Mouse (Mus musculus) megakaryocyte, adult 5-6 weeks (primary cell): ENCODE data around the gene Cacnb1. TPM values are rescaled to one million over a fixed set of nuclear protein-coding genes. Genes with fewer than 3 reads are reported as not detected.

Experiments
- ATAC-seq: 2 replicates; pipeline ENCODE4 v1.8.0; 2016; ENCODE audit warnings: mild to moderate bottlenecking, inconsistent platforms; ENCODE audit not compliant: poor library complexity, severe bottlenecking
- total RNA-seq, 2 experiments: library from RNA; stranded (forward) in 1 of 2; stranded (reverse) in 1 of 2; fragments of 153-499, 151-499 nt in 1 of 2; fragments of 221-1000, 200-1000 nt in 1 of 2; gene quantifications; 2 replicates each; pipeline versions ENCODE4 v1.2.3 to v1.2.4; 2015 to 2017

Cacnb1 gene
- total RNA-seq, 2 experiments from 2014 or later, result 0.62 to 1.2 TPM

- ATAC-seq, result peak; percentile 73
These were observed 35.0 kb downstream of the Cacnb1 start for GRCm38 (mm10) chr11:97987551-97988526.

GRCm38 (mm10) chr11:97986738-97987465 lies 35.9 kb downstream of the Cacnb1 start:
- no peak for ATAC-seq

- ATAC-seq, result 0 out of 2 replicates have a peak, but pooled peaks have one; percentile 17
These were observed 36.8 kb downstream of the Cacnb1 start, which contains the start of gene Plxdc1 for GRCm38 (mm10) chr11:97985727-97986677. Plxdc1 (minus strand) TSS chr11:97986444.

GRCm38 (mm10) chr11:97983983-97984382 lies 38.9 kb downstream of the Cacnb1 start:
- no peak for ATAC-seq

GRCm38 (mm10) chr11:97983506-97983905 lies 39.3 kb downstream of the Cacnb1 start:
- no peak for ATAC-seq

- no peak for ATAC-seq
These were observed 40.1 kb downstream of the Cacnb1 start for GRCm38 (mm10) chr11:97982721-97983120.

- no peak for ATAC-seq
These were observed 42.3 kb downstream of the Cacnb1 start for GRCm38 (mm10) chr11:97980531-97980966.

GRCm38 (mm10) chr11:97979824-97980495 lies 42.9 kb downstream of the Cacnb1 start:
- no peak for ATAC-seq

- ATAC-seq, result no peak
These were observed 44.4 kb downstream of the Cacnb1 start for GRCm38 (mm10) chr11:97978392-97978791.

GRCm38 (mm10) chr11:97977797-97978196 lies 45.0 kb downstream of the Cacnb1 start:
- ATAC-seq, result no peak

GRCm38 (mm10) chr11:97974746-97975145 lies 48.1 kb downstream of the Cacnb1 start:
- ATAC-seq, result no peak

GRCm38 (mm10) chr11:97974141-97974540 lies 48.7 kb downstream of the Cacnb1 start:
- no peak for ATAC-seq

GRCm38 (mm10) chr11:97972434-97972833 lies 50.4 kb downstream of the Cacnb1 start:
- no peak for ATAC-seq

GRCm38 (mm10) chr11:97971232-97971631 lies 51.6 kb downstream of the Cacnb1 start:
- ATAC-seq, result no peak

GRCm38 (mm10) chr11:97970771-97971170 lies 52.1 kb downstream of the Cacnb1 start:
- ATAC-seq, result no peak

- ATAC-seq, result no peak
These were observed 54.4 kb downstream of the Cacnb1 start for GRCm38 (mm10) chr11:97968385-97968784.

GRCm38 (mm10) chr11:97967114-97967513 lies 55.7 kb downstream of the Cacnb1 start:
- ATAC-seq, result no peak

GRCm38 (mm10) chr11:97960907-97961306 lies 61.9 kb downstream of the Cacnb1 start:
- no peak; the same call in 1 of the 2 replicates for ATAC-seq

GRCm38 (mm10) chr11:97959300-97959680 lies 63.5 kb downstream of the Cacnb1 start:
- no peak for ATAC-seq
